Mouse (Mus musculus) lung, adult 2 months (tissue): ENCODE data around the gene Id2.

Experiments
- CTCF ChIP-seq: fragments of 200-500 bp; IDR thresholded peaks from 2 replicates; pipeline ENCODE4 v1.5.1; 2011; ENCODE audit warnings: mild to moderate bottlenecking, low read length, control low read depth; ENCODE audit not compliant: insufficient read depth
- POLR2A ChIP-seq: fragments of 200-500 bp; IDR thresholded peaks from 2 replicates; pipeline ENCODE4 v1.6.1; 2011; ENCODE audit warnings: low read depth, mild to moderate bottlenecking, control low read depth, low read length, borderline replicate concordance; ENCODE audit errors: extremely low read depth

- TF ChIP-seq CTCF (no peak), POLR2A (no peak)
Measured at GRCm38 (mm10) chr12:25114426-25114825, 17.5 kb upstream of the Id2 start.
